Mouse (Mus musculus): ENCODE results near the gene Foxn3. TPM values are rescaled to one million over a fixed set of nuclear protein-coding genes. Genes with fewer than 3 reads are reported as not detected.

The Foxn3 gene
- polyA plus RNA-seq, 1 experiment: 5.8 TPM

DNA sequence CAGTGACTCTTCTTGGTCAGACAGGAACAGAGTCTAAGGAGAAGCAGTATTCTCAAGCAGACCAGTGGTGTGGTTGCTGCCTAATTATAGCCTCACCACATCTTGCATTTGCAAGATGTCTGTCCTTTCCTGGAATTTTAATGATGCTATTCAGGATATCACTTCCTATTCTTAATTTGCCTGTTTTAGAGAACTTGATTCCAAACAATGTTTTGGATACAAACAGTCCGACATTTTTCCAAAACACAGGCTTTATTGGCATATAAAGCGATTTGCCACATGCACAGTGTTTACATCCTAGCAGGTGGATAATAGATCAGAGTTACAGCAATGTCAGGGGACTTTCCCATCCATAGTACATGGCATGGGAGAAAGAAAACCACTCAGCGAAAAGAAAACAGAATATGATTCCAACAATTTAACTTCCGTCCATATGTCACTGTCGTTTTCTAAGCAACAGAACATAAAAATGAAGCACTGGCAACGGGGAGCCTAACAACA lies 18.1 kb downstream of the Foxn3 start:
- H3K4me2 ChIP-seq (ENCODE audit: low read depth): no peak overlapping the region
- H3K4me3 ChIP-seq: no peak overlapping the region
- no peaks in the 10 kb centered on the region for H3K27me3 ChIP-seq (ENCODE audit: control insufficient read depth, insufficient read depth, insufficient read length)
- TF ChIP-seq CEBPB (IDR thresholded peaks at IDR 0.05; ENCODE audit: insufficient read depth, poor library complexity, severe bottlenecking) (no peak), TCF12 (IDR thresholded peaks at IDR 0.05; ENCODE audit: insufficient read depth, poor library complexity, severe bottlenecking) (no peak), TCF3 (IDR thresholded peaks at IDR 0.05; ENCODE audit: insufficient read length, low read depth) (no peak), MAX (IDR thresholded peaks at IDR 0.05; ENCODE audit: low read depth) (no peak), E2F4 (IDR thresholded peaks at IDR 0.05; ENCODE audit: insufficient read depth) (no peak), POLR2AphosphoS2 (IDR thresholded peaks at IDR 0.05; ENCODE audit: insufficient read length, low read depth) (no peak), USF1 (IDR thresholded peaks at IDR 0.05; ENCODE audit: low read depth) (no peak), POLR2A (IDR thresholded peaks at IDR 0.05; ENCODE audit: insufficient read length, low read depth) (no peak), MYOD1 (IDR thresholded peaks at IDR 0.05; ENCODE audit: control insufficient read depth in 1 of 3, insufficient read length in 2 of 3, low read depth in 2 of 3) (no peak)
- no peaks in the 10 kb centered on the region for H3K79me2 ChIP-seq (ENCODE audit: control insufficient read depth, insufficient read depth)
- H3K36me3 ChIP-seq (ENCODE audit: control insufficient read depth, insufficient read depth): no peaks in the 10 kb centered on the region
- no peak overlapping the region for H3ac ChIP-seq (ENCODE audit: control insufficient read depth, insufficient read length)

GRCm38 (mm10) chr12:99544262-99545128 lies 18.9 kb downstream of the Foxn3 start:
- H3K27me3 ChIP-seq (ENCODE audit: control insufficient read depth, insufficient read depth, insufficient read length): no peaks in the 10 kb centered on the region
- H3K79me2 ChIP-seq (ENCODE audit: control insufficient read depth, insufficient read depth): no peaks in the 10 kb centered on the region
- no peak overlapping the region for H3K4me2 ChIP-seq (ENCODE audit: low read depth)
- TF ChIP-seq TCF12 (IDR thresholded peaks at IDR 0.05; ENCODE audit: insufficient read depth, poor library complexity, severe bottlenecking): no peak
- no peak for TF ChIP-seq REST (IDR thresholded peaks at IDR 0.05; ENCODE audit: insufficient read depth, insufficient read length)
- no peak for TF ChIP-seq MAX (IDR thresholded peaks at IDR 0.05; ENCODE audit: low read depth)
- no peak for TF ChIP-seq TCF3 (IDR thresholded peaks at IDR 0.05; ENCODE audit: insufficient read length, low read depth)
- no peak for TF ChIP-seq POLR2A (IDR thresholded peaks at IDR 0.05; ENCODE audit: insufficient read length, low read depth)
- no peak for TF ChIP-seq MYOG (IDR thresholded peaks at IDR 0.05; ENCODE audit: control insufficient read depth in 1 of 3, insufficient read depth in 1 of 3, insufficient read length in 2 of 3, low read depth in 2 of 3)
- no peak for TF ChIP-seq E2F4 (IDR thresholded peaks at IDR 0.05; ENCODE audit: insufficient read depth)
- no peak for TF ChIP-seq USF1 (IDR thresholded peaks at IDR 0.05; ENCODE audit: low read depth)
- no peak for TF ChIP-seq POLR2AphosphoS2 (IDR thresholded peaks at IDR 0.05; ENCODE audit: insufficient read length, low read depth)
- TF ChIP-seq MYOD1 (IDR thresholded peaks at IDR 0.05; ENCODE audit: control insufficient read depth in 1 of 3, insufficient read length in 2 of 3, low read depth in 2 of 3): no peak
- TF ChIP-seq CEBPB (IDR thresholded peaks at IDR 0.05; ENCODE audit: insufficient read depth, poor library complexity, severe bottlenecking): no peak
- TF ChIP-seq SRF (IDR thresholded peaks at IDR 0.05; ENCODE audit: control insufficient read depth, insufficient read length, low read depth): no peak
- no peaks in the 10 kb centered on the region for H3K36me3 ChIP-seq (ENCODE audit: control insufficient read depth, insufficient read depth)
- H3K4me3 ChIP-seq: no peak overlapping the region
- H3ac ChIP-seq (ENCODE audit: control insufficient read depth, insufficient read length): no peak overlapping the region

- no peak for TF ChIP-seq SRF (IDR thresholded peaks at IDR 0.05; ENCODE audit: control insufficient read depth, insufficient read length, low read depth)
- TF ChIP-seq MYOD1 (IDR thresholded peaks at IDR 0.05; ENCODE audit: control insufficient read depth in 1 of 3, insufficient read length in 2 of 3, low read depth in 2 of 3): no peak
- no peak for TF ChIP-seq TCF3 (IDR thresholded peaks at IDR 0.05; ENCODE audit: insufficient read length, low read depth)
- TF ChIP-seq USF1 (IDR thresholded peaks at IDR 0.05; ENCODE audit: low read depth): no peak
- TF ChIP-seq MYOG (IDR thresholded peaks at IDR 0.05; ENCODE audit: control insufficient read depth in 1 of 3, insufficient read depth in 1 of 3, insufficient read length in 2 of 3, low read depth in 2 of 3): no peak
- TF ChIP-seq POLR2A (IDR thresholded peaks at IDR 0.05; ENCODE audit: insufficient read length, low read depth): no peak
- no peak for TF ChIP-seq MAX (IDR thresholded peaks at IDR 0.05; ENCODE audit: low read depth)
- TF ChIP-seq POLR2AphosphoS2 (IDR thresholded peaks at IDR 0.05; ENCODE audit: insufficient read length, low read depth): no peak
- no peak for TF ChIP-seq E2F4 (IDR thresholded peaks at IDR 0.05; ENCODE audit: insufficient read depth)
- TF ChIP-seq TCF12 (IDR thresholded peaks at IDR 0.05; ENCODE audit: insufficient read depth, poor library complexity, severe bottlenecking): no peak
- no peak for TF ChIP-seq CEBPB (IDR thresholded peaks at IDR 0.05; ENCODE audit: insufficient read depth, poor library complexity, severe bottlenecking)
- no peak for TF ChIP-seq REST (IDR thresholded peaks at IDR 0.05; ENCODE audit: insufficient read depth, insufficient read length)
- Histone ChIP-seq H3ac (ENCODE audit: control insufficient read depth, insufficient read length) (no peak overlapping the region), H3K79me2 (ENCODE audit: control insufficient read depth, insufficient read depth) (no peaks in the 10 kb centered on the region), H3K4me2 (ENCODE audit: low read depth) (no peak overlapping the region), H3K4me3 (no peak overlapping the region), H3K36me3 (ENCODE audit: control insufficient read depth, insufficient read depth) (no peaks in the 10 kb centered on the region), H3K27me3 (ENCODE audit: control insufficient read depth, insufficient read depth, insufficient read length) (no peaks in the 10 kb centered on the region)
Observed at GRCm38 (mm10) chr12:99543421-99544195, 19.8 kb downstream of the Foxn3 start.

DNA sequence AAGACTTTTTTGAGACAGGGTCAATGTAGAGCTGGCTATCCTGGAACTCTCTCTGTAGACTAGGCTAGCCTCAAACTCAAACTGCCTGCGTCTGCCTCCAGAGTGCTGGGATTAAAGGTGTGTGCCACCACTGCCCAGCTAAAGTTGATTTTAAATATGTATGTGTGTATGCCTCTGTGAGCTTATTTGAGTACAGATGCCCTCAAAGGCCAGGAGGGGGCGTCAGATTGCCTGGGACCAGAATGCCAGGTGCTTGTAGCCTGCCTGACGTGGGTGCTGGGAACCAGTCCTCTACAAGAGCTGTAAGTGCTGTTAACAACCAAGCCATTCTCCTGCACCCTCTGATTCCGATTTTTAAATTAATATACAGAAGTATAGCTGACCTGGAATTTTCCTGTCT lies 23.2 kb downstream of the Foxn3 start:
- Histone ChIP-seq H3K79me2 (ENCODE audit: control insufficient read depth, insufficient read depth) (no peaks in the 10 kb centered on the region), H3K36me3 (ENCODE audit: control insufficient read depth, insufficient read depth) (no peaks in the 10 kb centered on the region), H3K4me3 (no peak overlapping the region), H3ac (ENCODE audit: control insufficient read depth, insufficient read length) (no peak overlapping the region), H3K4me2 (ENCODE audit: low read depth) (no peak overlapping the region), H3K27me3 (ENCODE audit: control insufficient read depth, insufficient read depth, insufficient read length) (no peaks in the 10 kb centered on the region)
- TF ChIP-seq POLR2A (IDR thresholded peaks at IDR 0.05; ENCODE audit: insufficient read length, low read depth) (no peak), REST (IDR thresholded peaks at IDR 0.05; ENCODE audit: insufficient read depth, insufficient read length) (no peak), E2F4 (IDR thresholded peaks at IDR 0.05; ENCODE audit: insufficient read depth) (no peak), SRF (IDR thresholded peaks at IDR 0.05; ENCODE audit: control insufficient read depth, insufficient read length, low read depth) (no peak)

Measured in myocyte (in vitro differentiated cells).